Mouse (Mus musculus): ENCODE measurements around the gene Kif2a. TPM values are rescaled to one million over a fixed set of nuclear protein-coding genes. Genes with fewer than 3 reads are reported as not detected.
A peak's percentile ranks its signal among the peaks of the same experiment; 100 is the strongest.

Kif2a gene
- 100 to 1,000 TPM; 117 to 120 TPM for total RNA-seq (2021)
- long read RNA-seq, experiment 1, full-length matches to known transcripts: 5 of 17 reads
- long read RNA-seq, experiment 1, partial matches to known transcripts: 3 of 17 reads
- long read RNA-seq, experiment 1, other reads (novel, unspliced or antisense): 9 of 17 reads
- long read RNA-seq, experiment 2, partial matches to known transcripts: 4 of 11 reads
- long read RNA-seq, experiment 2, other reads (novel, unspliced or antisense): 3 of 11 reads

- TF ChIP-seq CTCF (conservative IDR thresholded peaks at IDR 0.05): peak; percentile 45
- DNase-seq (ENCODE audit: low spot score in 2 of 2): peak; percentile 8 to 26
- H3K27ac ChIP-seq: peak within 1 kb of the TSS; percentile 96
- peak within 1 kb of the TSS; percentile 91 for H3K4me3 ChIP-seq
These were observed at the start of gene Kif2a for GRCm38 (mm10) chr13:107021461-107022265. Gene Kif2a (minus strand): TSS chr13:107022126.

- Histone ChIP-seq H3K4me3 (no peak overlapping the region), H3K27ac (no peak overlapping the region)
- TF ChIP-seq CTCF (conservative IDR thresholded peaks at IDR 0.05): no peak
- DNase-seq (ENCODE audit: low spot score in 2 of 2): no peak
These were observed 47.1 kb upstream of the Kif2a start for GRCm38 (mm10) chr13:107069061-107069460.

- DNase-seq (ENCODE audit: low spot score in 2 of 2): no peak
- no peak overlapping the region for H3K27ac ChIP-seq
These were observed 43.4 kb upstream of the Kif2a start for GRCm38 (mm10) chr13:107065098-107065855.

GRCm38 (mm10) chr13:107064263-107064662 lies 42.3 kb upstream of the Kif2a start:
- no peak for DNase-seq (ENCODE audit: low spot score in 2 of 2)
- TF ChIP-seq CTCF (conservative IDR thresholded peaks at IDR 0.05): no peak
- Histone ChIP-seq H3K27ac (no peak overlapping the region), H3K4me3 (no peak overlapping the region)

More at GRCm38 (mm10) chr13:107065098-107065855, 43.4 kb upstream of the Kif2a start:
- no peak for TF ChIP-seq CTCF (conservative IDR thresholded peaks at IDR 0.05)
- H3K4me3 ChIP-seq: no peak overlapping the region

DNA sequence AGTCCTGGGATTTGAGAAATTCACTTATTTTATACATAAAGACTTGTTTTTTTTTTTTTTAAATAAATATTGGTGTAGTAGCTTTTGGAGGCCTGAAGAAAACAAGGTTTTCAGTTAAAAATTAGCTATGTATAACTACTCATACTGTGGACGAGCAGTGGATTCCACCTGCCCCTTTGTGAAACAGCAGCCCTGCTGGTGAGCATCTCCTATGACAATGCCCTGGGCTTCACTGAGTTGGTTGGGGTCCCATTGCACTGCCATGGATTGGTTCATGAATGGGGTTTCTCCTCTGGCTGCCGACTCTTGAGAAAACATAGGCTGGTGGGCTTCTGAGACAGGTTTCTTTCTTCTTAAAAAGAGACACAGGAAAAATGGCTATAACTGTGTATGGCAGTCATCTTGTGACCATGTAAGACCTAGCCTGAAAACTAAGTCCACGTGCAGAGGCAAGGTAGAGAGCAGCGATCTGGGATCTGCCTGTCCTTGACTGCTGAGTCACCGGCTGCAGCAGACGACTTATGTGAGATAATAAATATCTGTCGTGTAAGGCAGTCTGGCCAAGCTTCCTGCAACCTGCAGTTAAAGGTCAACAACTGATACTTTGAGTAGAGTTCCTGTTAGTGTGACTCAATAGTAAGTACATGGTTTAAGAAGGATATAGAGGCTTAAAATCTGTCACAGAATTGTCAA lies 41.3 kb upstream of the Kif2a start:
- no peak overlapping the region for H3K4me3 ChIP-seq
- TF ChIP-seq CTCF (conservative IDR thresholded peaks at IDR 0.05): no peak
- no peak for DNase-seq (ENCODE audit: low spot score in 2 of 2)
- H3K27ac ChIP-seq: no peak overlapping the region

GRCm38 (mm10) chr13:107060098-107060497 lies 38.2 kb upstream of the Kif2a start:
- no peak overlapping the region for H3K4me3 ChIP-seq
- TF ChIP-seq CTCF (conservative IDR thresholded peaks at IDR 0.05): no peak

GRCm38 (mm10) chr13:107059460-107059859 lies 37.5 kb upstream of the Kif2a start:
- Histone ChIP-seq H3K27ac (no peak overlapping the region), H3K4me3 (no peak overlapping the region)
- no peak for DNase-seq (ENCODE audit: low spot score in 2 of 2)
- TF ChIP-seq CTCF (conservative IDR thresholded peaks at IDR 0.05): no peak

More at GRCm38 (mm10) chr13:107060098-107060497, 38.2 kb upstream of the Kif2a start:
- H3K27ac ChIP-seq: no peak overlapping the region
- DNase-seq (ENCODE audit: low spot score in 2 of 2): no peak

- TF ChIP-seq CTCF (conservative IDR thresholded peaks at IDR 0.05): peak; percentile 63
These were observed 34.4 kb upstream of the Kif2a start for GRCm38 (mm10) chr13:107056318-107056717.

DNA sequence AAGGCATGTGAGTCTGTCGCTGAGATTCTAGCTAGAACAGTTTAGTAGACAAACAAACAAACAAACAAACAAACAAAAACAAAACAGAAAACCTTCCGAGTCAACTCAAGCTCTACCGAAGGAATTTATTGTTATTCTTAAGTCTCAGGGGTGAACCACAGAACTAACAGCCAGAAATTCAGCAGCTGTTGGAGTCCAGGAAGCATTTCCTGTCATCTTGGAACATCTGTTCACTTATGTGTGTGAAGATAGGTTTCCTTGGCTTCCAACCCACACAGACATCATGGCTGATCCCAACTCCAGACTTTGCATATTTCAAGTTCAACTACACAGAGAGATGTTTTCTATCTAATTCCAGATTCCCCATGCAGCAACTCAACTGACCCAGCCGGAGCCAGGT lies 32.6 kb upstream of the Kif2a start:
- no peak for DNase-seq (ENCODE audit: low spot score in 2 of 2)
- no peak overlapping the region for H3K4me3 ChIP-seq
- TF ChIP-seq CTCF (conservative IDR thresholded peaks at IDR 0.05): no peak
- H3K27ac ChIP-seq: no peak overlapping the region

More at GRCm38 (mm10) chr13:107056318-107056717, 34.4 kb upstream of the Kif2a start:
- Histone ChIP-seq H3K27ac (no peak overlapping the region), H3K4me3 (no peak overlapping the region)
- no peak for DNase-seq (ENCODE audit: low spot score in 2 of 2)

GRCm38 (mm10) chr13:107051342-107051741 lies 29.4 kb upstream of the Kif2a start:
- DNase-seq (ENCODE audit: low spot score in 2 of 2): no peak
- no peak overlapping the region for H3K4me3 ChIP-seq
- no peak for TF ChIP-seq CTCF (conservative IDR thresholded peaks at IDR 0.05)
- no peak overlapping the region for H3K27ac ChIP-seq

GRCm38 (mm10) chr13:107044229-107044628 lies 22.3 kb upstream of the Kif2a start:
- Histone ChIP-seq H3K4me3 (no peak overlapping the region), H3K27ac (no peak overlapping the region)
- no peak for DNase-seq (ENCODE audit: low spot score in 2 of 2)
- no peak for TF ChIP-seq CTCF (conservative IDR thresholded peaks at IDR 0.05)

DNA sequence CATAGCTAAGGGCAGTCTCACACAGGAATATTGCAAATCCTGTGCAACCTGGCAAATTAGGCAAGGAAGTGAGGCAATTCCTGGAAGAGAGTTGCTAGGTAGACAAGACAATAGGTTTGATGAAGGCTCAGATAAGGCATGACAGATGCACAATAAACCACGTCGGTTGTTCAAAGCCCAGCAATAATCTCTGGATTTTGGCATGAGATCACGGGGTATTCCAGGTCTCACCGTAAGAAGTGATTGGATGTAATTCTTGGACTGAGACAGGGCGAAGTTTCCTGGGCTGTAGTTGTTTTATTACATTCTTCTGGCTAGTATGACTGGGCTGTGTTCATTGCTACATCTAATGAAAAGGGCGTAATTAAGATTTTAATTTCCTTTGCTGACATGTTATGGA lies 20.6 kb upstream of the Kif2a start:
- DNase-seq (ENCODE audit: low spot score in 2 of 2): no peak
- no peak overlapping the region for H3K27ac ChIP-seq
- H3K4me3 ChIP-seq: no peak overlapping the region
- TF ChIP-seq CTCF (conservative IDR thresholded peaks at IDR 0.05): no peak
